Mouse (Mus musculus) B cell, adult 2 months (primary cell): ENCODE measurements at regions not wholly inside any gene's neighbourhood (a gene's known extent, or its start where the extent isn't known, plus 50 kb on each side); places are given as distances from the start of the nearest gene placed in this dataset.
"Not testable (repeated sequence)": the region's sequence is repeated elsewhere in the genome, so short reads cannot be mapped to it uniquely, and the experiment has no call there.

Source experiments
- DNase-seq, 2 experiments: peaks; one replicate each; pipeline ENCODE4 v3.0.0; 2022

DNA sequence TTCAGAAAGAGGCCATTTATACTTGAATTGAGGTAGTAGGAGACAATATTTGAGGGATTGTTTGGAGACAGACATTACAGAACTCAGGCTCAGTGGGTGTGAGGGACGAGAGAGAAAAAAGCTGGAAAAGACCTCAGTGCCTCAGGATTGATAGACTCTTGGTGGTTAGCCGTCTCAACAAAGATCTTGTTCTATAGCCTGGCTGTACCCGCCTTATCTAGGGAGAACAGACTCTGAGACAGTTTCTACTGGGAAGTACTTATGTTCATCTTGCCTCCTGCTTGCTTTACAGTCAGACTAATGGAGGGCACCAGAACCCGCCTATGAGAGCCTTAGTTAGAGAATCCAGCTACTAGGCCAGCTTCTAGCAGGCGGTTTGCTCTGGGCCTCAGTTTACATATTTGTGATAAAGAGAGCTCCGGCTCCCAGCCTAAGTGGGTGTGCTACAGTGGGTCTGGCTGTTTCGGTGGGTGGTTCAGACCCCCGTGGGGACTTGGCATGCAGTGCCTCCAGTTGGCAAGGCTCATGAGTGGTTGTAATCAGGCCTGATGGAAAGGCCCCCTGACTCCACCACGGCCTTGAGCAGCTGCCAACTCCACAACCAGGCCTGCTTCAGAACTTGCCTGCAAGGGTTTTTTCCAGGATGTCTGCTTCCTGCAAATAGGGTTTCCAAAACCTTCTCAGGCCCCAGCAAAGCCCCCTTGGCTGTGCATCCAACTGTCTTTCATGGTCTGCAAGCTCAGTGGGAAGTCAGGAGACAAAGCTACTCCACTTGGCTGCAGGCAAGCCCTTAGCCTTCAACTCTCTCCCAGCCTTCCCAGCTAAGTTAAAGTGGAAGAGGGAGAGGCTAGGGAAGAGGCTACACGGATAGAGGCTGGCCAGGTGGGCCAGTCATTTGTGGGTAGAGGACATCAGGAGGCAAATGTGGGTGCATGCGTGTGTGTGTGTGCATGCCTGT is 124.1 kb downstream of the Zfp36l1 start:
- DNase-seq: no peak

DNA sequence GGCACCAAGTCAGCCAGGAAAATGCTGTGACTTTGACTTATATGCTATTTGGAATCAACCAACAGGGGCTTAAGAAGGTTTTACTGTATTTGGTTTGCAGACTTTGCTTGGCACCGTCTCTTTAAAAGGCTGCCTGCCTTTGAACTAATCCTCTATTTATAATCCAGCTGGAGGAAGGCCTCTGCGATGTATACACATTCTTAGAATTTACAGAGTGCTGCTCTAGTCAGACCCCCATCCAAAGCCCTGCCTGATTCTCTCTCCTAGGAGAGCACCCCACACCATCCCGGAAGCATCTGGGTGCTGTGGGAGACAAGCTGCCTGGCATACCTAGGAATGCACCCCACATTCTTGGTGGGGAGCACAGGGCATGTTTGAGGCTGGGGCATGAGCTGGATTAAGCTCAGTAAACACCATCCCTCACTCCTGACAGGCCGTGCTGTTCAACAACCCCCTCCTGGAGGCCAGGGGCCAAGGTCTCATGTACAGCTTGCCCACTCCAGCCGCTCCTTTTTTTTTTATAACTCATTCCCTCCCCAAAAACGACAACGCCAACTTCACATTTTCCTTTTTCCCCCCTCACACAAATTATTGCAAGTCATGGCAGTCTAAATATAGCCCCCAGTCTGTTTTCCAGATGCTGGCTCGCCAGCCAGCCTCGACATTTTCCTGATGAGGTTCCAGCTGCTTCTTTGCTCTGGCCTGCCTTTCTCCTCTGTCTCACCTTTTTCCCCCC is 126.4 kb downstream of the Zfp36l1 start:
- DNase-seq: no peak

GRCm38 (mm10) chr12:79984985-79985747 is 127.6 kb downstream of the Zfp36l1 start:
- DNase-seq: no peak

GRCm38 (mm10) chr12:79984025-79984790 is 128.6 kb downstream of the Zfp36l1 start:
- DNase-seq: no peak

- DNase-seq: peak; percentile 67 to 77
These were observed 129.6 kb downstream of the Zfp36l1 start for GRCm38 (mm10) chr12:79983232-79983631.

- DNase-seq: not testable (repeated sequence)
These were observed 130.3 kb downstream of the Zfp36l1 start for GRCm38 (mm10) chr12:79982497-79982896.

GRCm38 (mm10) chr12:79980711-79981110 is 132.1 kb downstream of the Zfp36l1 start:
- no peak for DNase-seq

DNA sequence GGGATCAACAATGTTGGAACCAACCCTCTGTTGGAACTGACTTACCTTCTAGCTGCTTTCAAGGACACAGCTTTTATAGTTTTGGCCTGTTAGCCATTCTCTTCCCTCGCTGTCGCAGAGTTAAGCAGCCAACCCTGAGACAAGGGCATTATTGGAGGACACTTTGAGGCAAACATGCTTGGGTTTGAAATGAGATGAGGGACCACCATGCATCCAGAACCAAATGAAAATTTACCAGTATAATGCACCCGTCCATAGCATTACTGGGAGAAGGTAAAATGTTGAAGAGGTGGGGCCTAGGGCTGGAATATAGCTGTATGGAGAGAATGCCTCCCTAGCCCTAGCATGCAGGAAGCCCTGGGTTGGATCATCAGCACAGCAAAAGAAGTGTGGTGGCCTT is 135.7 kb downstream of the Zfp36l1 start:
- DNase-seq: no peak

GRCm38 (mm10) chr12:79975466-79976239 is 137.2 kb downstream of the Zfp36l1 start:
- no peak for DNase-seq

DNA sequence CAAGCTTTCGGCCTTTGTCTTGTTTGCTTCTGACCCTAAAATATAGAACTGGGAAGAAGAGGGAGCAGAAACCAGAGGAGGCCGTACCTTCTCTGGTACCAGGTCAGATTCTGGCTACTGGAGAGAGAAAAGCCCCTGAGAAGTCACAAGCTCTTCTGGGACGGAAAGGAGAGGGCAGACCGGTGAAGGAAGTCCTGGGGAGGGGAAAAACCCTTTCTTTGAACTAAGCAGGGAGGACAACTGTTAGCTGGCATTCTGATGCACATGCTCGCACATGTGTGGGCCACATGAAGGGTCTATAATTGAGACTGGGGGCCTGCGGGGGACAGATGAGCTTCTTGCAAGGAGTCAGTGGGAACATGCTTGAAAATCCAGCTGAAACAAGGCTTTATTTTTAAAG is 137.8 kb downstream of the Zfp36l1 start:
- DNase-seq: peak in 1 of 2 experiments; percentile 19

DNA sequence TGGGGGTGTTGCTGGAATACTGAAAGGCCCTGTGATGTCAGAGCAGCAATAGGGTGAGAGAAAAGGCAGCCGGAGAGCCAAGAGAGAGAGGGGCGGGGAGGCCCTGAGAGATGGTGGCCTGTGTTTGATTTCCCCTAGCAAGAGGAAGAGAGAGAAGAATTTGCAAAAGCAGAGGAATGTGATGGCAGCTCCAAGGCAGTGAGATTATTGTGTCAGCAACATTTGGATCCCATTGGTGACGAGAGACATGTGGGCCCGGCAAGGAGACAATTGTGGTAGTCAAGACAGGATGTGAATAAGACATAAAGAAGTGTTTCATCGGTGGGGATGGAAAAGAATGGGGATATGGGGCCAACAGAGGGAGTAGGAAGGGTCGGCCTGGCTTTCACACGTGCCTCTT is 138.3 kb downstream of the Zfp36l1 start:
- no peak for DNase-seq

DNA sequence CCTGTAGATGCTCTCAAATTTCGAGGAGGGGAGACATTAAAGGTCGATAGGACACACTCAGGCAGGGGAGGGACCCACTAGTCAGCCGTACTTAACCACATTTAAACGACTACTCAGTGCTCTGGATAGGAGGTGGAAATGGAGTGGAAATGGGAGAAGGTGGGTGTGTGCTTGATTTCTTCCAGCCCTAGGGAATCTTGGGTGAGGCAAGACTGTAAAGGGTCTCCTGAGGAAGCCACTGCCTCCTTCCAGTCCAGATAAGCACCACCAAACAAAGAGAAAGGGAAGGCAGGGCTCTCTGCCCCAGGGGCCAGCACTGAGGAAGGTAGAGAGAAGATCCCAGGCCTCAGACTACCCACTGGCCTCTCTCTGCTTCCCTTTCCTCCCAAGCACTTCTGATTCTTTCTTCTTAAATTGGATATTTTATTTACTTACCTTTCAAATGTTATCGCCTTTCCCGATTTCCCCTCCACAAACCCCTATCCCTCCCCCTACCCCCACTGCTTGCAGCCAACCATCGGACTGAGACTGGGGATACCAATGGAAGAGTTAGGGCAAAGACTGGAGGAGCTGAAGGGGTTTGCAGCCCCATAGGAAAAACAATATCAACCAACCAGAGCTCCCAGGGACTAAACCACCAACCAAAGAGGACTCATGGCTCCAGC is 139.1 kb downstream of the Zfp36l1 start:
- DNase-seq: no peak

- DNase-seq: no peak
These were observed 141.8 kb downstream of the Zfp36l1 start for GRCm38 (mm10) chr12:79970981-79971390.

GRCm38 (mm10) chr12:79970227-79970901 is 142.4 kb downstream of the Zfp36l1 start:
- peak; percentile 45 to 46 for DNase-seq

DNA sequence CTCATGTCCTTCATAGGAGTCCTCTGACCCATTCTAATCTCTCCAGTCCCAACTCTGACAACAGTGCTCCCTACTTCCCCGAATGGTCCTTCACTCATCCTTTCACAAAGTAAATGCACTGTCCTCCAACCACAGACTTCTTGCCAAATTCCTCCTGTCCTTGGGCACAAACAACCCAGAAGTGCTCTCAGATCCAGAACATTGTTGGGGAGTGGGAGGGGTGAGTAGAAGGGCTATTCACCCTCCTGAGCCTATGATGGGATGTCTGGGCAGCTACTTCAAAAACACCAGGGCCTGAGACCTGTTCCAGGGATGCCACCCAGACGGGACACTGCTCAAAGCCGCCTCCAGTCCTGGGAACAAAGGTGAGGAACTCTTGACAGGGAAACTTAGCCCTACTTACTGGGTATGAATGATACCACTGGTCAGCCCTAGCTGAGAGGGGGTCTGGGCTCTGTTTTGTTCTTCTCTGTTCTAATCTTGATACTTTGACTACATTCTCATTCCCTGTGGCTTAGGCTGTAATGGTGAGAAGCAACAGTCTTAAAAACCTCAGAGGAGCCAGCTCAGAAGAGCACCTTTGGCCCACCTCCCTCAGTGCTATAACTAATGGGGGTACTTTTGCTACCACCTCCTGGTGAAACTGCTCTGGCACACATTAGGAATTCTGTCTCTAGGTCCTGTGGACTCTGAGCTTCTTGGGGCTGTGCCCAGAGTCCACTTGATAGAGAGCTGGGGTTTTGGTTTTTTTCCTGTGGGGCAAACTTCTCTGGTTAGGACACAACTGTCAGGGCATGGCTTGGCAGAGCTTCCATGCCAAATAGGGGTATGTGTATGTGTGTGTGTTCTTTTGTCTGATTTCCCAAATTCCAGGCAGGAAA is 143.2 kb downstream of the Zfp36l1 start:
- DNase-seq: no peak

DNA sequence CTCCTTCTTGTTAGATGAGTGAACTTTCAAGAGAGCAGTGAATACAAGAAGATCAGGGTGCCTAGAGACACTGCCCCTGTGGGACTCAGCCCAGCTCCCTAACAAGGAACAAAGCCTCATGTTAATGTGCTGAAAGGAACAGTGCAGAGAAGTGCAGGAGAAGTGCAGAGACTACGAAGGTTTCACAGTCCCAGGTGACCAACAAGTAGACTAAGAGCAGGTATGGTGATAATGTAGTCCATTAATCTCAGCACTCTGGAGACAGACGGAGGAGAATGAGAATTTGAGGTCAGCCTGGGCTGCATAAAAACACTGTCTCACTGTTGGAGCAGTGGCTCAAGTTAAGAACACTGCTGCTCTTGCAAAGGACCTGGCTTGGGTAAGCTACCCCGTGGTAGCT is 144.1 kb downstream of the Zfp36l1 start:
- DNase-seq: no peak

- DNase-seq: no peak
These were observed 145.1 kb downstream of the Zfp36l1 start for GRCm38 (mm10) chr12:79967491-79968255.
